Mouse (Mus musculus): Measurements from ENCODE around the gene Pdzrn3.

- TF ChIP-seq POLR2A (IDR thresholded peaks at IDR 0.05; ENCODE audit: borderline replicate concordance, insufficient read depth, low read length) (no peak), CTCF (IDR thresholded peaks at IDR 0.05; ENCODE audit: borderline replicate concordance, insufficient read depth, low read depth, low read length) (no peak)
Measured at GRCm38 (mm10) chr6:101327196-101327595, 50.5 kb downstream of the Pdzrn3 start.
